Mouse (Mus musculus) forebrain, embryonic 16.5 days (tissue): ENCODE measurements around the gene Slc9a3r1. TPM values are rescaled to one million over a fixed set of nuclear protein-coding genes. Genes with fewer than 3 reads are reported as not detected.

Experiments used
- ATAC-seq: fragments of 200-750 bp; cut with Nextera tagmentation; 2 replicates; pipeline ENCODE4 v1.8.0; 2017; ENCODE audit warnings: mild to moderate bottlenecking, moderate library complexity
- H3K27ac ChIP-seq: fragments of 300-500 bp; sonication (generic); 2 replicates; pipeline ENCODE4 v1.5.1; 2014; ENCODE audit warnings: low read length, control low read depth
- H3K27me3 ChIP-seq: fragments of 300-500 bp; sonication (generic); replicated peaks from 2 replicates; pipeline ENCODE4 v1.6.1; 2014; ENCODE audit warnings: low read length; ENCODE audit not compliant: control insufficient read depth, insufficient read depth
- H3K36me3 ChIP-seq: fragments of 300-500 bp; sonication (generic); 2 replicates; pipeline ENCODE4 v1.6.1; 2014; ENCODE audit not compliant: control insufficient read depth, insufficient read depth
- H3K4me1 ChIP-seq: fragments of 300-500 bp; sonication (generic); replicated peaks from 2 replicates; pipeline ENCODE4 v1.6.1; 2014; ENCODE audit warnings: low read length; ENCODE audit not compliant: control insufficient read depth, insufficient read depth
- H3K4me2 ChIP-seq: fragments of 300-500 bp; sonication (generic); 2 replicates; pipeline ENCODE4 v1.6.1; 2014; ENCODE audit warnings: mild to moderate bottlenecking, low read length, control low read depth
- H3K4me3 ChIP-seq: fragments of 300-500 bp; sonication (generic); replicated peaks from 2 replicates; pipeline ENCODE4 v1.5.1; 2014; ENCODE audit warnings: mild to moderate bottlenecking, low read length, control low read depth
- H3K9ac ChIP-seq: fragments of 300-500 bp; sonication (generic); replicated peaks from 2 replicates; pipeline ENCODE4 v1.6.1; 2014; ENCODE audit warnings: low read depth, low read length, control low read depth
- H3K9me3 ChIP-seq: fragments of 300-500 bp; sonication (generic); 2 replicates; pipeline ENCODE4 v1.6.1; 2016; ENCODE audit warnings: low read length; ENCODE audit not compliant: control insufficient read depth
- WGBS: fragments of 180-500 bp; shearing (Covaris S2); extraction: QIAGEN DNeasy Blood & Tissue Kit; methylation state at CpG from one replicate; pipeline ENCODE4 v1.1.7; 2014; 5-methylcytosine and 5-hydroxymethylcytosine counted together
- polyA plus RNA-seq: library from polyadenylated mRNA; unstranded; fragments of >200 nt; fragmentation: Nextera tagmentation; extraction: Ambion mirVana; gene quantifications from 2 replicates; pipeline ENCODE4 v1.2.1, GENCODE M21; 2015

Slc9a3r1 gene
- polyA plus RNA-seq, 1 experiment from 2014 or later, result 49.9 TPM

- no peak overlapping the region for H3K4me3 ChIP-seq
- no peak overlapping the region for H3K27ac ChIP-seq
- H3K27me3 ChIP-seq, result peaks cover 12% of the 10 kb centered on the region; the same call in 1 of the 2 replicates
- no peaks in the 10 kb centered on the region for H3K36me3 ChIP-seq
- H3K4me1 ChIP-seq, result peaks cover 19% of the 10 kb centered on the region
- H3K9me3 ChIP-seq, result no peaks in the 10 kb centered on the region
- no peak overlapping the region for H3K9ac ChIP-seq
- 71% methylated on average over 9 of the region's 9 CpGs for WGBS
- ATAC-seq, result no peak
- no peak overlapping the region for H3K4me2 ChIP-seq
These were observed 1.4 kb upstream of the Slc9a3r1 start for GRCm38 (mm10) chr11:115161578-115162204.

GRCm38 (mm10) chr11:115162205-115162601 is 938 bp upstream of the Slc9a3r1 start:
- peaks cover 19% of the 10 kb centered on the region for H3K4me1 ChIP-seq
- H3K9ac ChIP-seq, result no peak overlapping the region
- H3K9me3 ChIP-seq, result no peaks in the 10 kb centered on the region
- 25% methylated on average over 9 of the region's 9 CpGs for WGBS
- no peak overlapping the region for H3K4me3 ChIP-seq
- peaks cover 12% of the 10 kb centered on the region; the same call in 1 of the 2 replicates for H3K27me3 ChIP-seq
- no peak for ATAC-seq
- no peaks in the 10 kb centered on the region for H3K36me3 ChIP-seq
- no peak overlapping the region for H3K27ac ChIP-seq
- H3K4me2 ChIP-seq, result peak overlapping the region; percentile 62

GRCm38 (mm10) chr11:115163568-115164150 is 518 bp downstream of the Slc9a3r1 start:
- Histone ChIP-seq H3K9ac (peak overlapping the region; percentile 57), H3K9me3 (no peaks in the 10 kb centered on the region), H3K36me3 (no peaks in the 10 kb centered on the region), H3K4me1 (peaks cover 19% of the 10 kb centered on the region), H3K27me3 (peaks cover 12% of the 10 kb centered on the region; the same call in 1 of the 2 replicates), H3K4me2 (peak overlapping the region; percentile 62), H3K27ac (no peak overlapping the region), H3K4me3 (peak overlapping the region; percentile 55)
- peak; percentile 46 for ATAC-seq
- WGBS, result 0% methylated on average over 47 of the region's 47 CpGs

GRCm38 (mm10) chr11:115164341-115164975 is 1.3 kb downstream of the Slc9a3r1 start:
- Histone ChIP-seq H3K36me3 (no peaks in the 10 kb centered on the region), H3K4me2 (peak overlapping the region; percentile 62), H3K27ac (no peak overlapping the region), H3K9me3 (no peaks in the 10 kb centered on the region), H3K9ac (peak overlapping the region; percentile 57), H3K4me3 (peak overlapping the region; percentile 55), H3K27me3 (peaks cover 12% of the 10 kb centered on the region; the same call in 1 of the 2 replicates), H3K4me1 (peaks cover 19% of the 10 kb centered on the region)
- WGBS, result 2% methylated on average over 14 of the region's 14 CpGs
- no peak for ATAC-seq

GRCm38 (mm10) chr11:115164976-115165374 is 1.8 kb downstream of the Slc9a3r1 start:
- H3K4me1 ChIP-seq, result peaks cover 19% of the 10 kb centered on the region
- peak overlapping the region; percentile 62 for H3K4me2 ChIP-seq
- no peak overlapping the region for H3K27ac ChIP-seq
- H3K9ac ChIP-seq, result peak overlapping the region; percentile 31; the same call in 1 of the 2 replicates
- no peak for ATAC-seq
- H3K9me3 ChIP-seq, result no peaks in the 10 kb centered on the region
- H3K27me3 ChIP-seq, result peaks cover 12% of the 10 kb centered on the region; the same call in 1 of the 2 replicates
- WGBS, result 3% methylated on average over 9 of the region's 9 CpGs
- H3K4me3 ChIP-seq, result peak overlapping the region; percentile 55
- H3K36me3 ChIP-seq, result no peaks in the 10 kb centered on the region

- no peaks in the 10 kb centered on the region for H3K36me3 ChIP-seq
- H3K4me2 ChIP-seq, result no peak overlapping the region
- 89% methylated on average over 3 of the region's 3 CpGs for WGBS
- ATAC-seq, result no peak
- H3K4me1 ChIP-seq, result peaks cover 19% of the 10 kb centered on the region
- peaks cover 9% of the 10 kb centered on the region; the same call in 1 of the 2 replicates for H3K27me3 ChIP-seq
- H3K9me3 ChIP-seq, result no peaks in the 10 kb centered on the region
- H3K4me3 ChIP-seq, result no peak overlapping the region
- H3K9ac ChIP-seq, result no peak overlapping the region
- no peak overlapping the region for H3K27ac ChIP-seq
These were observed 3.6 kb downstream of the Slc9a3r1 start for GRCm38 (mm10) chr11:115166776-115167175.

- Histone ChIP-seq H3K9me3 (no peaks in the 10 kb centered on the region), H3K9ac (no peak overlapping the region), H3K27me3 (peaks cover 5% of the 10 kb centered on the region; the same call in 1 of the 2 replicates), H3K36me3 (no peaks in the 10 kb centered on the region), H3K4me3 (no peak overlapping the region), H3K4me2 (no peak overlapping the region), H3K4me1 (peaks cover 29% of the 10 kb centered on the region), H3K27ac (no peak overlapping the region)
- WGBS, result 82% methylated on average over 8 of the region's 8 CpGs
- no peak for ATAC-seq
These were observed 4.6 kb downstream of the Slc9a3r1 start for GRCm38 (mm10) chr11:115167631-115168249.

- Histone ChIP-seq H3K9ac (no peak overlapping the region), H3K9me3 (no peaks in the 10 kb centered on the region), H3K4me2 (no peak overlapping the region), H3K27me3 (peaks cover 5% of the 10 kb centered on the region; the same call in 1 of the 2 replicates), H3K27ac (no peak overlapping the region), H3K36me3 (no peaks in the 10 kb centered on the region), H3K4me1 (peaks cover 27% of the 10 kb centered on the region), H3K4me3 (no peak overlapping the region)
- WGBS, result 90% methylated on average over 4 of the region's 4 CpGs
- ATAC-seq, result no peak
These were observed 6.3 kb downstream of the Slc9a3r1 start for GRCm38 (mm10) chr11:115169430-115169829.

- peaks cover 22% of the 10 kb centered on the region for H3K4me1 ChIP-seq
- no peaks in the 10 kb centered on the region for H3K36me3 ChIP-seq
- ATAC-seq, result no peak
- H3K9me3 ChIP-seq, result no peaks in the 10 kb centered on the region
- no peak overlapping the region for H3K4me3 ChIP-seq
- no peak overlapping the region for H3K27ac ChIP-seq
- no peak overlapping the region for H3K9ac ChIP-seq
- no peaks in the 10 kb centered on the region for H3K27me3 ChIP-seq
- WGBS, result 37% methylated on average over 7 of the region's 8 CpGs
- H3K4me2 ChIP-seq, result no peak overlapping the region
These were observed 8.0 kb downstream of the Slc9a3r1 start for GRCm38 (mm10) chr11:115171125-115171524.
